Mouse (Mus musculus): ENCODE results near the gene Lsg1. TPM values are rescaled to one million over a fixed set of nuclear protein-coding genes. Genes with fewer than 3 reads are reported as not detected.
A peak's percentile ranks its signal among the peaks of the same experiment; 100 is the strongest.

The Lsg1 gene
- total RNA-seq, 2 experiments from 2014 or later = 70.8 to 89.6 TPM

DNA sequence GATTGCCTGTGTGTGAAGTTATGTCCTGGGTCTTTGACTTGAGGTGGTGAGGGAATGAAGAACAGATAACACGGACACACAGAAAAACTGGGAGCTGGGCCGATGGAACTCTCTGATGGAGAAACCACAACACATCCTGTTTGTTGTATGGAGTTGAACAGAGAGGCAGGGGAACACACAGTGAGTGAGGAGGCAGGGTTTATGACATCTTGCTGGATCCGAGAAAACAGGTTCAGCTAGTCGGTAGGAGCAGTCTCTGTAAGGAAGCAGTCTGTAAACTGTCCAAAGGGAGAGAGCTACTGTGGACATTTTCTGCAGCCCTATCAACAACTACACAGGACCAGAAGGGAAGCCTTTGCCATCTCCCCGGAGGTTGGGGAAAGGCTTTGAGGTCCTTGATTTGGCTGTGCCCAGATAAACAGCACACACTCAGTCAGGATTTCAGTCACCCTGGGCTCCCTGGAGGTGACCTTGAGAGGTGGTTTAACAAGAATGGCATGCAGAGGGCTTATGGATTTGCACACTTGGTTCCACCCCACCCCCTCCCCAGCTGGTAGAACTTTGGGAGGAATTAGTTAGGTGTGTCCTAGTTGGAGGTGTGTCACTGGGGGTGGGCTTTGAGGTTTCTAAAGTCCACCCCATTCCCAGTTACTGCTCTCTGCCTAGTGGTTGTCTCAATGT, 27.9 kb downstream of the Lsg1 start:
- ATAC-seq (replicated peaks; ENCODE audit: low FRiP score, low TSS enrichment, poor library complexity, severe bottlenecking) = no peak

- no peak for ATAC-seq (replicated peaks; ENCODE audit: low FRiP score, low TSS enrichment, poor library complexity, severe bottlenecking)
Measured at GRCm38 (mm10) chr16:30554109-30554508, 33.3 kb downstream of the Lsg1 start.

- no peak for ATAC-seq (replicated peaks; ENCODE audit: low FRiP score, low TSS enrichment, poor library complexity, severe bottlenecking)
Measured at GRCm38 (mm10) chr16:30552621-30553338, 34.6 kb downstream of the Lsg1 start.

- ATAC-seq (replicated peaks; ENCODE audit: low FRiP score, low TSS enrichment, poor library complexity, severe bottlenecking) = no peak
Measured at GRCm38 (mm10) chr16:30550748-30551192, 36.6 kb downstream of the Lsg1 start, which contains the start of gene Tmem44. Gene Tmem44 (minus strand): TSS chr16:30550842.

DNA sequence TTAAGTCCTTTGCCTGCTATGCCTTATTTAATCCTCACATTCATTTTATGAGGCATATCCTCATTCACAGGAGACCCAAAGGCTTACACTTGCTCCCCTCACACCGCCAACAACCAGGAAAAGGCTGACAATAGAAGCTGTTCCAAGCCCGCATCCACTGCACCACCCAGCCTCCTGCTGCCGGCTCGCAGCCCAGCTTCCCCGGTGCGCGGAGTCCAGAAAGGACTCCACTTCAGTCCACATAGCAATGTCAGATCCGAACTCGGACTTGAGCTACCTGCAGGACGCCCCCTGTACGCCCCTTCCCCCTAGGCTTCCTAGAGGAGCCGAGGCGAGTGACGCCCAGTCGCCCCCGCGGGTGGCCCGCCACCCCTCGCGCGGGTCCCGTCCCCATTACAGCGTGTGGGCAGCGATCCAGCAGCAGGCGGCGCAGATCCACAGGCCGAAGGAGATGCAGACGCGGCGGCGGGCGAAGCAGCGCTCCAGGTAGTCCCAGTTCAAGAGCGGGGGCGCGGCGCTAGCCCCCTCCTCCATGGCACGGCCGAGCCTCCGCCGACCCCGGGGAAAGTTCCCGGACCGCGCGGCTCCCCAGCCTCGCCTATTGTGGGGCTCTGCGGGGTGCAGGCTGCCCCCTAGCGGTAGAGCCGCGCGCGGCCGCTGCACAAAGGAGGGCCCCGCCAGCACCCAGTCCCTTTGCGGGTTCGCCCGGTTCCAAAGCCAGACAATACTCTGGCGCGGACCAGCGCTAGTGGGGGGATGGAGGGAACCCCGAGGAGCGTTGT, 37.2 kb downstream of the Lsg1 start:
- peak; percentile 83 for ATAC-seq (replicated peaks; ENCODE audit: low FRiP score, low TSS enrichment, poor library complexity, severe bottlenecking)

- ATAC-seq (replicated peaks; ENCODE audit: low FRiP score, low TSS enrichment, poor library complexity, severe bottlenecking) = no peak
Measured at GRCm38 (mm10) chr16:30549516-30549915, 37.9 kb downstream of the Lsg1 start.

GRCm38 (mm10) chr16:30548291-30548690, 39.1 kb downstream of the Lsg1 start:
- ATAC-seq (replicated peaks; ENCODE audit: low FRiP score, low TSS enrichment, poor library complexity, severe bottlenecking) = no peak

DNA sequence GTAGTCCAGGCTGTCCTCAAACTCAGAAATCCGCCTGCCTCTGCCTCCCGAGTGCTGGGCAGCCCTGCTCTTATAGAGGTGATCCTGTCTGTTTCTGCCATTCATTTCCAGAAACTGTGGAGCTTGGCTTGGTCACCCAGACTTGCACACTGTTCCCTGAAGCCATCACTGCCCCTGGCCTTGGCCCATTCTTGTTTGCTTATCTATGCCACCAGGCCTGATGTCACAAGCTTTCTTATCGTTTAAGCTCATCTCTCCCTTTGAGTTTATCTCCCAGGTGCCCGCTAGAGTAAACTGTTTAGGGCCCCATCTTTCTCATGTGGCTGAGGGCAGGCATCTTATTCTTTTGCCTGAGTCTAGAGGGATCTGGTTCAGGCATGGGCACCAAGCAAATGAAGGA, 42.7 kb downstream of the Lsg1 start:
- ATAC-seq (replicated peaks; ENCODE audit: low FRiP score, low TSS enrichment, poor library complexity, severe bottlenecking) = 0 out of 2 replicates have a peak, but pooled peaks have one; percentile 11

- ATAC-seq (replicated peaks; ENCODE audit: low FRiP score, low TSS enrichment, poor library complexity, severe bottlenecking) = no peak
Measured at GRCm38 (mm10) chr16:30543386-30543785, 44.0 kb downstream of the Lsg1 start.

DNA sequence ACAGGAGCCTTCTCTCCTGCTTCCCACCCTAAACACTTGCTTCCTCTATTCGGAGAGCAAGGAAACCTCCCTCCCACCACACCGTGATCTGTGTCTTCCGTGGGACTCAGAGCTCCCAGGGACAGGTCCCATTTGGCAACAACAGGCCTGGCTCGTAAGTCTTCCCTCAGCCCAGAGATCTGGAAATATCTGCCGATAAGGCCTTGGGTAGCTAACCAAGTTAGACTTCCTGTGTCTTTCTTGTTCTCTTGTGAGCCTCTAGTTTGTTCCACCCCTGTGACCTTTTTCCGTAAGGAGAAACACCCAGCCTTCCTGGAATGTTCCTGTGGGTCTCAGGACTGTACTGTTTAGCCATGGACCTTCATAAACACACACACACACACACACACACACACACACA, 44.6 kb downstream of the Lsg1 start:
- ATAC-seq (replicated peaks; ENCODE audit: low FRiP score, low TSS enrichment, poor library complexity, severe bottlenecking) = no peak

DNA sequence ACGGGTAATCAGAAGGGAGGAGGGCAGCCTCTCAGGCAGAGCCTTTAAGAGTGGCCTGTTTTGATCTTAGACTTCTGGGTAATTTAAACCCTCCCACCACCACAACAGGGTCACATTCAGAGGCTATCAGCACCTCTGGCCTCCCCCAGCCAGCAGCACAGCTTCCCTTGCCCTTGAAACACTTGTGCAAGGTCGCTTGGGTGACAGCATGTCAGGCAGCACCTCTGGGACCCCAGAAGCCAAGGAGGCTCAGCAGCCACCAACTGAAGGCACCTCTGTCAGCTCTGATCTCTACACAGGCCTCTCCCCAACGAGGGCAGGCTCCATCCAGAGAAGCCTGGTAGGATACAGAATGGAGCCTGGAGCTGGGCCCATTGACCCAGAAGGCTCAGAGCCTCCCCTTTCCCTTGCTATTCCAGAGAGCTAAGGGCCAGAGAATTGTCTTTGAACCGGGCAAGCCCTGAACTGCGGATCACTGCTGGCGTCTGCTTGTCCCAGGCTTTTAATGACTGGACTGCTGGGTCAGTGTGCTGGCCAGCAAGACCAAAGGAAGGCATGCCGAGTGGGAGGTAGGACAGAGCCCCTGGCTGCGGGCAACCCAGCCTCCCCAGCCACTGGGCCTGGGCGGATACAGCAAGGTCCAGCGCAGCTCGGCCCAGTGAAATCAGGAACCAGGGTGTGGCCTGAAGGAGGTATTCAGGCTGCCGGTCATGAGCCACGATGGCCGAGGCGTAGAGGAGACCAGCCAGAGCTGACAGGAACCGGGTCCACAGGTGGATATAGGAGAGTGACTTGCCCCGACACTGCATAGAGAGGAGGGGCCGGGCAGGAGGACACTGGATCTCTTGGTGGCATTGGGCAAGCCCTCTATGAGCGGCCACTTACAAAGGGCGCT, 47.0 kb downstream of the Lsg1 start:
- no peak for ATAC-seq (replicated peaks; ENCODE audit: low FRiP score, low TSS enrichment, poor library complexity, severe bottlenecking)

- peak; percentile 72 for ATAC-seq (replicated peaks; ENCODE audit: low FRiP score, low TSS enrichment, poor library complexity, severe bottlenecking)
Measured at GRCm38 (mm10) chr16:30539433-30539832, 48.0 kb downstream of the Lsg1 start.

DNA sequence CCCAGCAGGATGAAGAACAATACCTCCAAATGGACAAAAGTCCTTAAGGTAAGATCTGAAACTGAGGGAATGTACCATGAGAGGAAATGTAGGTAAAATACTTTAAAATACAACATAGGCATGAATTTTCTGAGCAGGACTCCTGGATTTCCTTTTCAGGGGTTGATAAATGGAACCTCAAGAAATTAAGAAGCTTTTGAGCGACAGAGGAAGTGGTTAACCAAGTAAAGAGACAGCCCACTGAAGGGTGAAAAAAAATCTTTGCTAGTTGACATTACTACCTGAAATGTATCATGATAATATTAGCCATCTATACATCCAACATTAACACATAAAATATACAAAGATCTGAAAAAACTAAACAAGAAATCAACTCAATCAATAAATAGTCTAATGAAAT, 52.3 kb downstream of the Lsg1 start:
- no peak for ATAC-seq (replicated peaks; ENCODE audit: low FRiP score, low TSS enrichment, poor library complexity, severe bottlenecking)

DNA sequence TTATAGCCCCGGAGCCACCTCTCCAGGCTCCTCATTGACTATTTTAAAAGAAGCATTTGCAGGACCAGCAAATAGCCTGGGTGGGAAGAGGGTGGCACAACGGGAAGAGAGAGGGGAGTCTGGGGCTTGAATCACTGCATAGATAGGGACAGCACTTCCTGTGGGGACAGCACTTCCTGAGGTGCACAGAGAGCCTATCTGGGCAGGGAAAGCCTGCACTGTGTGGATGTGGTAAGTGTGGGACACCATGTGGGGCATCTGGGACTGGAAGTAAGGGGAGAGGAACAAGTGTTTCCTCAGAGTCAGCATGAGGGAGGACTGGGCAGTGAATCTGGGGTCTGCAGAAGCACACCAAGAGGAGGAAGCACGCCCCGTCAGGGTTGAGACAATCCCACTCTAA, 53.8 kb downstream of the Lsg1 start:
- no peak for ATAC-seq (replicated peaks; ENCODE audit: low FRiP score, low TSS enrichment, poor library complexity, severe bottlenecking)

DNA sequence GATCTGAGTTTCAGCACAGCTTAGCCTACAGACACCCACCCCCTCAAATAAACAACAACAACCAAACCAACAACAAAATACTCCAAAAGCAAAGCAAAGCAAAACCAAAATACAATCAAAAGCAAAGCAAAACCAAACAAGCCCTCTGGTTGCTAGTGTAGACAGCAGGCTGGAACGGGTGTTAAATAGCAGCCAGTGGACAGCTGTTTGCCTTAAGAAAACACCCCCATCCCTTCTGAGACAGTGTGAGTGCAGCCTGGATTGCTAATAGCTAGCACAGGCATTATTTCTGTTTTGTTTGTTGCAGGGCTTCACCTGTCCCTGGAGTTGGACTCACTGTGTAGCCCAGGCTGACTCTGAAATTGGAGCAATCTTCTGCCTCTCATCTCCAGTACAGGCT, 54.5 kb downstream of the Lsg1 start:
- no peak for ATAC-seq (replicated peaks; ENCODE audit: low FRiP score, low TSS enrichment, poor library complexity, severe bottlenecking)

GRCm38 (mm10) chr16:30531761-30532406, 55.5 kb downstream of the Lsg1 start:
- ATAC-seq (replicated peaks; ENCODE audit: low FRiP score, low TSS enrichment, poor library complexity, severe bottlenecking) = peak; percentile 73; the same call in 1 of the 2 replicates

DNA sequence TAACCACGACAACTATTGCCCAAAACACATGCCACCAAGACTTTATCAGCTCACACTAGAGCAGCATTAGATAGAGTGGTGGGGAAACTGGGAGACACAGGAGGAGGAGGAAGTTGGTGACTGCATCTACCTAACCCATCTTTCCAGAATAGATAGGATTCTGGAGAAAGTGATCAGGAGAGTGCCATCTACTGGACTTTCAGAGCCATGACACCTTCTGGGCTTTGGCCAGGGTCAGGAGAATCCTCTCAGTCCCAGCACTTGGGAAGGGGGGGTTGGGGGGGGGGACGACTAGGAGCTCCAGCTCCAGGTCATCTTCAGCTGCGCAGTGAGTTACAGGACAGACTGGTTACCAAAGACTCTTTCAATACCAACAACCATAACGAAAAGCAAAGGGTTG, 56.6 kb downstream of the Lsg1 start:
- no peak for ATAC-seq (replicated peaks; ENCODE audit: low FRiP score, low TSS enrichment, poor library complexity, severe bottlenecking)

GRCm38 (mm10) chr16:30528386-30528785, 59.0 kb downstream of the Lsg1 start:
- ATAC-seq (replicated peaks; ENCODE audit: low FRiP score, low TSS enrichment, poor library complexity, severe bottlenecking) = no peak

- ATAC-seq (replicated peaks; ENCODE audit: low FRiP score, low TSS enrichment, poor library complexity, severe bottlenecking) = no peak
Measured at GRCm38 (mm10) chr16:30527889-30528288, 59.5 kb downstream of the Lsg1 start.
